Mouse (Mus musculus) lung, postnatal 0 days (tissue): ENCODE measurements around the gene Pla2g1b.

ENCODE experiments used
- CTCF ChIP-seq: IDR thresholded peaks from 2 replicates; pipeline ENCODE4 v1.5.1; 2016; ENCODE audit warnings: antibody characterized with exemption, mild to moderate bottlenecking
- EP300 ChIP-seq: IDR thresholded peaks from 2 replicates; pipeline ENCODE4 v1.6.1; 2016; ENCODE audit warnings: antibody characterized with exemption, mild to moderate bottlenecking, control low read depth

DNA sequence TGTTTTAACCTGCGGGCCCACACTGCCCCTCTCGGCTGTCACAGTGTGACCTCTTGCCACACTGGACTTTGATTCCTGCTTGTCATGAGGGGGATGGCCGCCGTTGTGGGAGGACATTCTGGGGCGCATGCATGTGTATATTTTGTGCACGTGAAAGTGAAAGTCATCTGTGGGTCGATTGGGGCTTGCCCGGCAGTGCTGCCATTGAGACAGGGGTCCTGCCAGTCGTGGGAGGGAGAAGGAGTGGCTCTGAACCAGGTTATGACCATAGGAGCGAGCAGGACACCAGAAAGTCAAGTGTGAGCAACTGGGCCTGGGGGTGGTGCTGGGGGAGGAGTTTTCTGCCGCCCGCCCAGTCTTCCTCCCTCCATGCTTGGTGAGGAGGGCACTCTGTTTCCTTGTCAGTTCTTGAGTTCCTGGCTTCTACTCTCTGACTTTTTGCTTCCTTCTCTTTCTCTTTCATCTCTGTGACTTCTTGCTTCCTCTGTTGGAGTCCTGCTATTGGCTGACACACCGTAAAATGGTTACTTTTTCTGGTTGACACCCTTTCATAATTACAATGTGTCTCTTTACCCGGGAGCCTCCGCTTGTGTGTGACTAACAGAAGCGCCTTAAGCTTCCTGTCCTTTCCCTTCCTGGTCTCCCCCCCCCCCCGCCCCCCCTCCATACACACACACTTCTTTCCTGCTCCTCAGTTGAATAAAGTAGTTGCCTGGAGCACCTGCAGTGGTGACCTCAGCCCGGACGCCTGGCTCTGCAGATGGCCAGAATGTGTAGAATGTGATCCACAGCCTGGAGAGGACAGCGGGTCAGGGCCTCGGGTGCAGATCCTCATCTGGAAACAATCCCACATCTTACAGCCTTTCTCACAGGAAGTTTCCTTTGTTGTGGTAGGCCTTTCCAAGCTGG is 55.7 kb downstream of the Pla2g1b start:
- TF ChIP-seq CTCF (no peak), EP300 (0 out of 2 replicates have a peak, but pooled peaks have one; percentile 9)
